Mouse (Mus musculus): Measurements from ENCODE around the gene Shox2. TPM values are rescaled to one million over a fixed set of nuclear protein-coding genes. Genes with fewer than 3 reads are reported as not detected.

Gene Shox2
- polyA plus RNA-seq, 1 experiment, result not detected

DNA sequence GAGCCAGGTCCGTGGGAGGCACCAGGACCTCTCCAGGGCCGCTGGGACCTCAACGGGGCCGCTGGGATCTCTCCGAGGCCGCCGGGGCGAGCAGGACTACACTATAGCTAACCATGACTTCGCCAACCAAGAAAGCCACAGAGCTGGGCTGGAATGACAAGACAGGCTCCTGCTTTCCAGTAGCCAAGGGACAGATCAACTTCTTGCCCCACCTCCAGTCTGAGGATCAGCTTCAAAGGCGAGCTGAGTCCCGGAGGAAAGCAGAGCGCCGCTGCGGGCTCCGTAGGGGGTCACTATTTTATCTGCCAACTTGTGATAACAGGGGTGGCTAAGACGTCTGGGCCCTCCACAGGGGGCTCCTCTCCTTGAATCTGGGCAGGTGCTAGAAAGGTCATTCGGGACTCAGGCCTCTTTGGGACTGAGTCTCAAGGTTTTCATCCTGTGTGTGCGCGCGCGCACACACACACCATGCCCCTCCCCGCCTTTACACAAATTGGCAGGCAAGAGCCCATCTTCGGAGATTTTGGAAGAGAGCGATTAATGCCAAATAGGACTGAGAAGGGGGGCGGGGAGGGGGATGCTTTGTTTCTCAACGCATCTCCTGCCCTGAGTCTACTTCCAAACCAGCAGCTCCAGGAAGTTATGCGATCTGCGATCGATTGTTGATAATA, 10.8 kb downstream of the Shox2 start:
- Histone ChIP-seq H3K9me3 (ENCODE audit: control insufficient read depth, low read length) (peaks cover 8% of the 10 kb centered on the region; the same call in 1 of the 2 replicates), H3K27me3 (ENCODE audit: control insufficient read depth) (peaks cover 84% of the 10 kb centered on the region)

GRCm38 (mm10) chr3:66970261-66970660, 11.3 kb downstream of the Shox2 start:
- TF ChIP-seq GATA1 (IDR thresholded peaks at IDR 0.05; ENCODE audit: low read length), result no peak
- no peak for TF ChIP-seq TAL1 (IDR thresholded peaks at IDR 0.05; ENCODE audit: low read length)
- H3K36me3 ChIP-seq (ENCODE audit: control insufficient read depth), result no peaks in the 10 kb centered on the region
- peaks cover 78% of the 10 kb centered on the region for H3K27me3 ChIP-seq (ENCODE audit: control insufficient read depth)
- peaks cover 8% of the 10 kb centered on the region; the same call in 1 of the 2 replicates for H3K9me3 ChIP-seq (ENCODE audit: control insufficient read depth, low read length)
- peaks cover 5% of the 10 kb centered on the region for H3K4me1 ChIP-seq (ENCODE audit: control insufficient read depth)
- H3K4me3 ChIP-seq (replicated peaks), result no peak overlapping the region

More for the DNA sequence above, 10.8 kb downstream of the Shox2 start:
- no peak overlapping the region for H3K4me3 ChIP-seq (replicated peaks)
- TF ChIP-seq GATA1 (IDR thresholded peaks at IDR 0.05; ENCODE audit: low read length) (no peak), TAL1 (IDR thresholded peaks at IDR 0.05; ENCODE audit: low read length) (no peak)
- peaks cover 5% of the 10 kb centered on the region for H3K4me1 ChIP-seq (ENCODE audit: control insufficient read depth)
- H3K36me3 ChIP-seq (ENCODE audit: control insufficient read depth), result no peaks in the 10 kb centered on the region

DNA sequence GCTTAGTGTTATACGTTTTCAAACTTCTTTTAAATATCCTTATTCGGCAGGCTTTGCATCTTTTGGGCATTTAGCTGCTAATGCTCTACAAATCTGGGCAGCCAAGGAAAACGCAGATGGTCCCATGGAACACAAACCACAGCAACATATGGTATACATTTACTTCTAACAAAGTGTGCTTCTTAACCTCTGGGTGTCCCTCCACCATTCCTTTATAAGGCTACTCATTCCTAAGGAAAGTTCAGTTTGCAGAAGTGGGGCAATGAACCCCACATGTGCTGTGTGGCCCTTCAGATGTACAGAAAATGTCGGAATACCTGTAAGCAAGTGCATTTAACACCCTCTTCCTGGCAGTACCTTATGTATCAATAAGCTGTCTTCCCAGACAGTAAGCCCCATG, 14.1 kb downstream of the Shox2 start:
- no peak for TF ChIP-seq TAL1 (IDR thresholded peaks at IDR 0.05; ENCODE audit: low read length)
- Histone ChIP-seq H3K36me3 (ENCODE audit: control insufficient read depth) (no peaks in the 10 kb centered on the region), H3K4me1 (ENCODE audit: control insufficient read depth) (no peaks in the 10 kb centered on the region), H3K27me3 (ENCODE audit: control insufficient read depth) (peaks cover 51% of the 10 kb centered on the region), H3K4me3 (replicated peaks) (no peak overlapping the region), H3K9me3 (ENCODE audit: control insufficient read depth, low read length) (peaks cover 3% of the 10 kb centered on the region; the same call in 1 of the 2 replicates)

DNA sequence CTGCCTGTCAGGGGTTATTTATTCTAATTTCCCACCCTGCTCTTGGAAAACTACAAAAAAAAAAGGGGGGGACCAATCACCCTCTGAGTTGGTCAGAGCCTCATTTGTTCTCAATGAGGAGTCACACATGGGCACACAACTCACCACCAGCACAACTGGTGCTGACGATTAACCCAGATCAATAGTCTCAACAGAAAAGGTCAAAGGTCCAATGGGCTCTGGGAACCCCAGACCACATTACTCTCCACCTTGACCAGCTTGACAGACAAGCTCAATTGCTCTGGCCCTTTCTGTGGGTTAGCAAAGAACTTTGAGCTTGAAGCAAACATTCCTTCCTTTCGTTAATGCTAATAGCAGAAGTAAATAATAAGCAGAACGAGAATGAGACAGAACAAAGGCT, 16.7 kb downstream of the Shox2 start:
- Histone ChIP-seq H3K27me3 (ENCODE audit: control insufficient read depth) (peaks cover 25% of the 10 kb centered on the region), H3K36me3 (ENCODE audit: control insufficient read depth) (no peaks in the 10 kb centered on the region), H3K4me3 (replicated peaks) (no peak overlapping the region), H3K9me3 (ENCODE audit: control insufficient read depth, low read length) (no peaks in the 10 kb centered on the region), H3K4me1 (ENCODE audit: control insufficient read depth) (no peaks in the 10 kb centered on the region)
- TF ChIP-seq TAL1 (IDR thresholded peaks at IDR 0.05; ENCODE audit: low read length) (no peak), GATA1 (IDR thresholded peaks at IDR 0.05; ENCODE audit: low read length) (no peak)

DNA sequence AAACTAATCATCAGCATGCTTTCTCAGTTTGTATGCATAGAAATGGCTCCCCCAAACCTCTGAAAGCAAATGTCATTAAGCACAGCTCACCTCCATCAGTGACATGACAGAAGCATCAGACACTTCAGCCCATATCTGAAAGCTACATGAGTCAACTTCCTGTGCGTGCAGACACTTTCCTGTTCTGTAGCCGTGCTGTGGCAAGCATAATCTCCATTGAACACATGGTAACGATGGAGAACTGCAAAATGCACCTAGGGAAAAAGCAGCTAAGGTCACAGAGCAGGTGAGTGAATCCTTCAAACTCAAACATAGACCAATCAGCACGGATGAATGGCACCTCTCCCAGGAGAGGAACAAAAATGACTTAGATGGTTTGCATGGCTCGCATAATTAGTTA, 21.6 kb downstream of the Shox2 start:
- Histone ChIP-seq H3K36me3 (ENCODE audit: control insufficient read depth) (no peaks in the 10 kb centered on the region), H3K4me3 (replicated peaks) (no peak overlapping the region), H3K9me3 (ENCODE audit: control insufficient read depth, low read length) (no peaks in the 10 kb centered on the region), H3K27me3 (ENCODE audit: control insufficient read depth) (no peaks in the 10 kb centered on the region), H3K4me1 (ENCODE audit: control insufficient read depth) (no peaks in the 10 kb centered on the region)
- TF ChIP-seq GATA1 (IDR thresholded peaks at IDR 0.05; ENCODE audit: low read length), result no peak
- no peak for TF ChIP-seq TAL1 (IDR thresholded peaks at IDR 0.05; ENCODE audit: low read length)

DNA sequence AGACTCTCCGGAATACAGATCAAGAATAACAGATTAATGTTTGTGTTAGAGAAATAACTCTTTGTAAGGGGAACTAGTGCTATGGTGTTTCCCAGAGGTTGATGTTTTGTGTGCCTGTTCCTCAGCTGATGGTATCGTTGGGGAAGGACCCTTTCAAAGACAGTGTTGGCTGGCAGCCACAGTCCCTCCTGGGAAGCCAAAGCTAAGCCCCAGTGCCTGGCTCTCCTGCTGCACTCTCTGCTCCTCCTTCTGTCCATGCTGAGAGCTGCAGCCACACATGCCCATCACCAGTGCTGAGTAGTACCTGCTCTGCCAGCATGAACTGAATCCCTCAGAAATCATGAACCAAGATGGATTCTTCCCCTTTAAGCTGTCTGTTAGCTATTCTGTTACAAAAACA, 26.4 kb downstream of the Shox2 start:
- Histone ChIP-seq H3K27me3 (ENCODE audit: control insufficient read depth) (no peaks in the 10 kb centered on the region), H3K4me3 (replicated peaks) (no peak overlapping the region), H3K4me1 (ENCODE audit: control insufficient read depth) (no peaks in the 10 kb centered on the region), H3K36me3 (ENCODE audit: control insufficient read depth) (no peaks in the 10 kb centered on the region), H3K9me3 (ENCODE audit: control insufficient read depth, low read length) (no peaks in the 10 kb centered on the region)
- TF ChIP-seq TAL1 (IDR thresholded peaks at IDR 0.05; ENCODE audit: low read length) (no peak), GATA1 (IDR thresholded peaks at IDR 0.05; ENCODE audit: low read length) (no peak)

DNA sequence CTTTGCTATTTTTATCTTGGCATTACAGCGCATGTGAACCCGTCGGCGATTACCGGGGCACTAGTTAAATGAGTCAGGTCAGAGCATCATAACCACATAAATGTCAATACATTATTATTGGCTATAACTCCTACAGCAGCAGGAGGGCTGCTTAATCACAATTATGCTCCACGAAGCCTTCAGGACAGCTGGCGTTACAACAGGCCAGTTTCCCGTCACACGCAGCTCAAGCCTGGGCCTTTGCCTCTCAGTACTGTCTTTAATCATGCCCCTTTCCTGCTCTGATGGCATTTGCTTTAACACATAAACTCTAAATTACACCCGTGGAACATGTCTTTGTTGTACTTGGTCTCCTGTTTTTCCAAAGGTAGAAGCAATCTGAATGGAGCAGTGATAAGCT, 41.9 kb downstream of the Shox2 start:
- Histone ChIP-seq H3K9me3 (ENCODE audit: control insufficient read depth, low read length) (no peaks in the 10 kb centered on the region), H3K27me3 (ENCODE audit: control insufficient read depth) (no peaks in the 10 kb centered on the region), H3K36me3 (ENCODE audit: control insufficient read depth) (no peaks in the 10 kb centered on the region), H3K4me3 (replicated peaks) (no peak overlapping the region), H3K4me1 (ENCODE audit: control insufficient read depth) (no peaks in the 10 kb centered on the region)
- TF ChIP-seq TAL1 (IDR thresholded peaks at IDR 0.05; ENCODE audit: low read length), result no peak
- no peak for TF ChIP-seq GATA1 (IDR thresholded peaks at IDR 0.05; ENCODE audit: low read length)

DNA sequence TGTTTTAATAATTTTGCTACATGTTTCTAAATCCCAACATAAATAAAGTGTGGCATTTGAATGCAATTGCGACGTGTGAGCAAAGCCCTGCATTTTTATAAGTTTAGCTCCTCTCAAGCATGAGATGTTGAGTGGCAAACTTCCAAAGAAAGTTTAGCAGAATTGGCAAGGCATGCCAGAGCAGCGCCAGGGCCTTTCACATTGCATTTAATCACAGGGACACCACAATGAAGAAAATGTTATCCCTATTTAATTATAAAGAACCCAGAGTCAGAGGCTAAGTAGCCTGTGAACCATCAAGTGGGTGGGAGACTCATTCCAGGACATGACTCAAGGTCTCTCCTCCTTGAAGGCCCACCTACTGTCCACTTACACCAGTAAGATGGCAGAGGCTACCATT, 59.1 kb downstream of the Shox2 start:
- TF ChIP-seq GATA1 (IDR thresholded peaks at IDR 0.05; ENCODE audit: low read length) (no peak), TAL1 (IDR thresholded peaks at IDR 0.05; ENCODE audit: low read length) (no peak)
- no peaks in the 10 kb centered on the region for H3K27me3 ChIP-seq (ENCODE audit: control insufficient read depth)
- H3K4me1 ChIP-seq (ENCODE audit: control insufficient read depth), result no peaks in the 10 kb centered on the region
- no peaks in the 10 kb centered on the region for H3K36me3 ChIP-seq (ENCODE audit: control insufficient read depth)
- peaks cover 8% of the 10 kb centered on the region for H3K9me3 ChIP-seq (ENCODE audit: control insufficient read depth, low read length)
- H3K4me3 ChIP-seq (replicated peaks), result no peak overlapping the region

Other genes starting within 250 kb of the Shox2 start
- 0.32 and 0.43 TPM in 2 replicates for gene Rsrc1, start 381 bp downstream of the Shox2 start, polyA plus RNA-seq (2012)